Mouse (Mus musculus): ENCODE data around the gene Srf. TPM values are rescaled to one million over a fixed set of nuclear protein-coding genes. Genes with fewer than 3 reads are reported as not detected.

Gene Srf
- polyA plus RNA-seq, 1 experiment from 2014 or later, result 14.0 TPM

DNA sequence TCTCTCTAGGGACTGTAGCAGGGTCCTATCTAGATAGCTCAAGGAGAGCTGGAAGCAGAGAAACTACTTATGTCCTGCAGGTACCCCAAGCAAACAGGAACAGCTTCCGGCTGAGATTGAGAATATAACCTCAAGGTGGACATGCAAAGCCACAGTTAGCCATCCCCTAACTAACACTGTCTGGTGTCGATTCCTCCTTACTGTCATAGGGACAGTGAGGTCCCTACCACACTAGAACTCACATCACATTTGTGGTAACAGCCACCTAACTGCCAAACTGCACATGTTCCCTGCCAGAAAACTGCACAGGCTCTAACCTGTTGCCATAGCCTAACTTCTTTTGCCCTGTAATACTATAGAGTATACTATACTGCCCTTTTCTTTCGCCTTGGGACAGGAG, 2.0 kb downstream of the Srf start:
- Histone ChIP-seq H3K4me3 (ENCODE audit: low read depth, low read length) (peak overlapping the region; percentile 91), H3K4me1 (ENCODE audit: control insufficient read depth, insufficient read depth, low read length) (peaks cover 32% of the 10 kb centered on the region), H3K36me3 (ENCODE audit: control insufficient read depth, insufficient read depth, low read length) (peaks cover 35% of the 10 kb centered on the region), H3K4me2 (ENCODE audit: low read depth, low read length) (peak overlapping the region; percentile 92), H3K27me3 (replicated peaks; ENCODE audit: control insufficient read depth, insufficient read depth, low read length) (no peaks in the 10 kb centered on the region), H3K9me3 (ENCODE audit: control insufficient read depth, low read length) (no peaks in the 10 kb centered on the region), H3K9ac (ENCODE audit: low read depth, low read length) (0 out of 2 replicates have a peak overlapping the region, but pooled peaks have one; percentile 98), H3K27ac (replicated peaks; ENCODE audit: low read depth, low read length) (peak overlapping the region; percentile 72; the same call in 1 of the 2 replicates)
- WGBS, result 63% methylated on average over 3 of the region's 3 CpGs
- no peak for DNase-seq (ENCODE audit: low spot score)
- ATAC-seq (ENCODE audit: low read depth), result no peak

DNA sequence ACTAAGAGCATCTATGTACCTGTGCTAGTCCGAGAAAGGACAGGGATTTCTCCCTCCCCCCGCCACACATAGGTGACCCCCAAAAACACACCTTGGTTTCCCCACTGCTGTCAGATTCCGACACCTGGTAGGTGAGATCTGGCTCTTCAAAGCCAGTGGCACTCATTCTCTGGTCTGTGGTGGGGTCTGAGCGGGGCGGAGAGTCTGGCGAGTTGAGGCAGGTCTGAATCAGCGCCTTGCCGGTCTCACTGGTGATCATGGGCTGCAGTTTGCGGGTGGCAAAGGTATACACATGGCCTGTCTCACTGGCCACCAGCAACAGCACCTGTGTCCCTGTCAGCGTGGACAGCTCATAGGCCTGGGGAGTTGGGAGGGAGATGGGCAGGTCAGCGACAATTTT, 2.5 kb downstream of the Srf start:
- Histone ChIP-seq H3K4me3 (ENCODE audit: low read depth, low read length) (peak overlapping the region; percentile 91), H3K4me2 (ENCODE audit: low read depth, low read length) (peak overlapping the region; percentile 92), H3K27ac (replicated peaks; ENCODE audit: low read depth, low read length) (peak overlapping the region; percentile 72), H3K9me3 (ENCODE audit: control insufficient read depth, low read length) (no peaks in the 10 kb centered on the region), H3K4me1 (ENCODE audit: control insufficient read depth, insufficient read depth, low read length) (peaks cover 32% of the 10 kb centered on the region), H3K9ac (ENCODE audit: low read depth, low read length) (peak overlapping the region; percentile 98; the same call in 1 of the 2 replicates), H3K27me3 (replicated peaks; ENCODE audit: control insufficient read depth, insufficient read depth, low read length) (no peaks in the 10 kb centered on the region), H3K36me3 (ENCODE audit: control insufficient read depth, insufficient read depth, low read length) (peaks cover 39% of the 10 kb centered on the region)
- DNase-seq (ENCODE audit: low spot score) (no peak), ATAC-seq (ENCODE audit: low read depth) (no peak)
- 38% methylated on average over 11 of the region's 11 CpGs for WGBS

DNA sequence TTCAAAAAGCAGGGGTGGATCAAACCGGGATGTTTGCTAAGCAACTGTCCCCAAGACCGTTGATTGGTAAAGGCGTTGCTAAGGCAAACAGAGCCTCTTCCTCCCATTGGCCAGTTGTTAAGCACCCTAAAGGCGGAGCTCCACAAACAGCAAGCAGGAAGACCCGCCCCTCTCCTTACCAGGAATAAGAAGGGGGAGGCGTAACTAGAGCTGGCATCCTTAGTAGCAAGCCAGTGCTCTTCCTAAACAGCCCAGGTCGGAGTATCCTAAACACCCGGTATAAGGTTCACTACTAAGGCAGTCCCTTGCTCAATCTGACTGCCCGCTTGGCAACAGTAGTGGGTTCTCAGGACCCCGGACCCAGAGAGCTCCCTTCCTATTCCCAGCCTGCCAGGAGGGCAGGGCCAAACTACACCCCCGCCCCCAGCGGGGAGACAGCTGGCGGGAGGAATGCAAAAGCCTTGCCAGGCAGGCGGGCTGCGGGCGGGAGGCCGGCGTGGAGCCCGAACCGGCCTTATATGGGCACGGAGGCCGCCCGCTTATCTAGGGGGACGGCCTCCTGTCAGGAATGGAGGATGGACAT, 3.0 kb downstream of the Srf start:
- Histone ChIP-seq H3K4me1 (ENCODE audit: control insufficient read depth, insufficient read depth, low read length) (peaks cover 32% of the 10 kb centered on the region), H3K27me3 (replicated peaks; ENCODE audit: control insufficient read depth, insufficient read depth, low read length) (no peaks in the 10 kb centered on the region), H3K4me2 (ENCODE audit: low read depth, low read length) (peak overlapping the region; percentile 92), H3K9me3 (ENCODE audit: control insufficient read depth, low read length) (no peaks in the 10 kb centered on the region), H3K36me3 (ENCODE audit: control insufficient read depth, insufficient read depth, low read length) (peaks cover 44% of the 10 kb centered on the region), H3K27ac (replicated peaks; ENCODE audit: low read depth, low read length) (peak overlapping the region; percentile 72), H3K9ac (ENCODE audit: low read depth, low read length) (peak overlapping the region; percentile 30; the same call in 1 of the 2 replicates), H3K4me3 (ENCODE audit: low read depth, low read length) (peak overlapping the region; percentile 91)
- whole genome bisulfite sequencing, result under 1% methylated on average over 16 of the region's 24 CpGs
- peak; percentile 99 for DNase-seq (ENCODE audit: low spot score)
- ATAC-seq (ENCODE audit: low read depth), result peak; percentile 83

- 75% methylated on average over 7 of the region's 7 CpGs for WGBS
- no peak overlapping the region; the same call in 1 of the 2 replicates for H3K9ac ChIP-seq (ENCODE audit: low read depth, low read length)
- H3K4me2 ChIP-seq (ENCODE audit: low read depth, low read length), result peak overlapping the region; percentile 92; the same call in 1 of the 2 replicates
- H3K4me3 ChIP-seq (ENCODE audit: low read depth, low read length), result no peak overlapping the region
- DNase-seq (ENCODE audit: low spot score) (no peak), ATAC-seq (ENCODE audit: low read depth) (no peak)
- H3K27ac ChIP-seq (replicated peaks; ENCODE audit: low read depth, low read length), result peak overlapping the region; percentile 72; the same call in 1 of the 2 replicates
- H3K36me3 ChIP-seq (ENCODE audit: control insufficient read depth, insufficient read depth, low read length), result peaks cover 47% of the 10 kb centered on the region
- peaks cover 28% of the 10 kb centered on the region for H3K4me1 ChIP-seq (ENCODE audit: control insufficient read depth, insufficient read depth, low read length)
- no peaks in the 10 kb centered on the region for H3K27me3 ChIP-seq (replicated peaks; ENCODE audit: control insufficient read depth, insufficient read depth, low read length)
- no peaks in the 10 kb centered on the region for H3K9me3 ChIP-seq (ENCODE audit: control insufficient read depth, low read length)
These were observed 3.8 kb downstream of the Srf start for GRCm38 (mm10) chr17:46552151-46552550.

DNA sequence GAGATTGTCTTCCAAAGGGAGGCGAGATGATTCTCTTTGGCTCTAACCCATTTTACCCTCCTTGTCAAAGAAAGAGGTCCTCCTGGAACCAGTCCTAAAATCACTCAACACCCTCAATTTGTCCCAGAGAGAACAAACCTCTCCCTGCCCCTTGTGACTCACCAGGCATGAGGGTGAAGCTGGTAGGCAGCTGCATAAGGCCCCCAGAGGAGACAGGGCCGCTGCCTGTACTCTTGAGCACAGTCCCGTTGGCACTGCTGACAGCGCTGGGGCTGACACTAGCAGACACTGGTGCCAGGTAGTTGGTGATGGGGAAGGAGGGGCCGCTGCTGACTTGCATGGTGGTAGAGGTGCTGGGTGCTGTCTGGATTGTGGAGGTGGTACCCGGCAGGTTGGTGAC, 4.6 kb downstream of the Srf start:
- Histone ChIP-seq H3K4me2 (ENCODE audit: low read depth, low read length) (no peak overlapping the region), H3K9ac (ENCODE audit: low read depth, low read length) (no peak overlapping the region), H3K4me1 (ENCODE audit: control insufficient read depth, insufficient read depth, low read length) (peaks cover 30% of the 10 kb centered on the region), H3K4me3 (ENCODE audit: low read depth, low read length) (no peak overlapping the region), H3K9me3 (ENCODE audit: control insufficient read depth, low read length) (no peaks in the 10 kb centered on the region), H3K27me3 (replicated peaks; ENCODE audit: control insufficient read depth, insufficient read depth, low read length) (no peaks in the 10 kb centered on the region), H3K27ac (replicated peaks; ENCODE audit: low read depth, low read length) (no peak overlapping the region), H3K36me3 (ENCODE audit: control insufficient read depth, insufficient read depth, low read length) (peaks cover 47% of the 10 kb centered on the region)
- 89% methylated on average over 6 of the region's 6 CpGs for WGBS
- DNase-seq (ENCODE audit: low spot score) (no peak), ATAC-seq (ENCODE audit: low read depth) (no peak)

DNA sequence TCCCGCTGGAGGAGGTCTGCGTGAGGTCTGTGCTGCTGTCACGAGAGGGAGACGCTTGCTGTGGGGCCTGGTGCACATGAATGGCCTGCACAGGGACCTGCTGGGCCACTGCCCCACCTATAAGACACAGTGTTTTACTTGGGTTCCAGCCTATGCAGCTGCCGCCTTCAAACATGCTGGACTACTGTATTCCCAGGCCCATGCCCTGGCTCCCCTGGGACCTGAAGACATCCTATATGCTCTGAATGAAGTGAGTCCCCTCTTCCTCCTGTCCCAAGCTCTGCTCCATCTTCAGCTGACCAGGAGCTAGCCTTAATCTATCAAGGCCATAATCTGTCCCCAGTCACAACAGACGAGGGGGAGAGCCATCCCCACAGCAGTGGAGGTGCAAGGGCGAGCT, 5.1 kb downstream of the Srf start:
- ATAC-seq (ENCODE audit: low read depth) (no peak), DNase-seq (ENCODE audit: low spot score) (no peak)
- Histone ChIP-seq H3K4me3 (ENCODE audit: low read depth, low read length) (no peak overlapping the region), H3K36me3 (ENCODE audit: control insufficient read depth, insufficient read depth, low read length) (peaks cover 47% of the 10 kb centered on the region), H3K27ac (replicated peaks; ENCODE audit: low read depth, low read length) (no peak overlapping the region), H3K9ac (ENCODE audit: low read depth, low read length) (no peak overlapping the region), H3K4me2 (ENCODE audit: low read depth, low read length) (no peak overlapping the region), H3K27me3 (replicated peaks; ENCODE audit: control insufficient read depth, insufficient read depth, low read length) (no peaks in the 10 kb centered on the region), H3K4me1 (ENCODE audit: control insufficient read depth, insufficient read depth, low read length) (peaks cover 32% of the 10 kb centered on the region), H3K9me3 (ENCODE audit: control insufficient read depth, low read length) (no peaks in the 10 kb centered on the region)
- 88% methylated on average over 7 of the region's 7 CpGs for WGBS

GRCm38 (mm10) chr17:46549642-46550041, 6.3 kb downstream of the Srf start:
- H3K36me3 ChIP-seq (ENCODE audit: control insufficient read depth, insufficient read depth, low read length), result peaks cover 47% of the 10 kb centered on the region
- peaks cover 32% of the 10 kb centered on the region for H3K4me1 ChIP-seq (ENCODE audit: control insufficient read depth, insufficient read depth, low read length)
- no peaks in the 10 kb centered on the region for H3K9me3 ChIP-seq (ENCODE audit: control insufficient read depth, low read length)
- no peak overlapping the region for H3K9ac ChIP-seq (ENCODE audit: low read depth, low read length)
- H3K4me3 ChIP-seq (ENCODE audit: low read depth, low read length), result no peak overlapping the region
- no peak overlapping the region for H3K4me2 ChIP-seq (ENCODE audit: low read depth, low read length)
- DNase-seq (ENCODE audit: low spot score) (no peak), ATAC-seq (ENCODE audit: low read depth) (no peak)
- H3K27me3 ChIP-seq (replicated peaks; ENCODE audit: control insufficient read depth, insufficient read depth, low read length), result no peaks in the 10 kb centered on the region
- H3K27ac ChIP-seq (replicated peaks; ENCODE audit: low read depth, low read length), result no peak overlapping the region
- WGBS, result 98% methylated on average over 8 of the region's 9 CpGs

GRCm38 (mm10) chr17:46549193-46549592, 6.8 kb downstream of the Srf start:
- no peaks in the 10 kb centered on the region for H3K9me3 ChIP-seq (ENCODE audit: control insufficient read depth, low read length)
- H3K4me2 ChIP-seq (ENCODE audit: low read depth, low read length), result no peak overlapping the region
- H3K9ac ChIP-seq (ENCODE audit: low read depth, low read length), result no peak overlapping the region
- ATAC-seq (ENCODE audit: low read depth), result no peak
- WGBS, result 29% methylated on average over 8 of the region's 8 CpGs
- peaks cover 47% of the 10 kb centered on the region for H3K36me3 ChIP-seq (ENCODE audit: control insufficient read depth, insufficient read depth, low read length)
- no peaks in the 10 kb centered on the region for H3K27me3 ChIP-seq (replicated peaks; ENCODE audit: control insufficient read depth, insufficient read depth, low read length)
- no peak overlapping the region for H3K27ac ChIP-seq (replicated peaks; ENCODE audit: low read depth, low read length)
- no peak overlapping the region for H3K4me3 ChIP-seq (ENCODE audit: low read depth, low read length)
- peak; percentile 46 for DNase-seq (ENCODE audit: low spot score)
- H3K4me1 ChIP-seq (ENCODE audit: control insufficient read depth, insufficient read depth, low read length), result peaks cover 27% of the 10 kb centered on the region

DNA sequence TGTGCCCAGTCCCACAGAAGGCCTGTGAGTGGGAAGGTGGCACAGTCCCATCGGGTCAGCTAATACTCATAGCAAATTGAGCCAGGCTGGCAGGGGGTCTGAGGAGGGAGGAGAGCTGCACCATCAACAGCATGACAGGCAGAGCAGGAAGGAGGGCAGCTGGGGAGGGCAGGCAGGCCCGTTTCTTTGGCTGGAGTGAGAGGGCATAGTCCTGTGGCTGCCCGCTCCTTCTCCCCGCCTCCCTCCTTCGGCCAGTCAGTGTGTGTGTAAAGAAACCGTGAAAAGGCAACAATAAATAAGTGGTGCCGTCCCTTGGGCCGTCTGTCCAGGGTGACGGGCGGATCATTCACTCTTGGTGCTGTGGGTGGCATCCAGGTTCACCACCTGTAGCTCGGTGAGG, 7.2 kb downstream of the Srf start:
- no peak overlapping the region for H3K9ac ChIP-seq (ENCODE audit: low read depth, low read length)
- no peak for DNase-seq (ENCODE audit: low spot score)
- H3K4me2 ChIP-seq (ENCODE audit: low read depth, low read length), result no peak overlapping the region
- no peak overlapping the region for H3K27ac ChIP-seq (replicated peaks; ENCODE audit: low read depth, low read length)
- no peaks in the 10 kb centered on the region for H3K27me3 ChIP-seq (replicated peaks; ENCODE audit: control insufficient read depth, insufficient read depth, low read length)
- ATAC-seq (ENCODE audit: low read depth), result no peak
- 61% methylated on average over 9 of the region's 11 CpGs for WGBS
- peaks cover 47% of the 10 kb centered on the region for H3K36me3 ChIP-seq (ENCODE audit: control insufficient read depth, insufficient read depth, low read length)
- H3K4me1 ChIP-seq (ENCODE audit: control insufficient read depth, insufficient read depth, low read length), result peaks cover 23% of the 10 kb centered on the region
- H3K9me3 ChIP-seq (ENCODE audit: control insufficient read depth, low read length), result no peaks in the 10 kb centered on the region
- H3K4me3 ChIP-seq (ENCODE audit: low read depth, low read length), result no peak overlapping the region

Data from embryonic facial prominence, embryonic 14.5 days (tissue).